Comparison of ENCODE assay signal across 16 mouse cellular contexts in the genomic region with DNA sequence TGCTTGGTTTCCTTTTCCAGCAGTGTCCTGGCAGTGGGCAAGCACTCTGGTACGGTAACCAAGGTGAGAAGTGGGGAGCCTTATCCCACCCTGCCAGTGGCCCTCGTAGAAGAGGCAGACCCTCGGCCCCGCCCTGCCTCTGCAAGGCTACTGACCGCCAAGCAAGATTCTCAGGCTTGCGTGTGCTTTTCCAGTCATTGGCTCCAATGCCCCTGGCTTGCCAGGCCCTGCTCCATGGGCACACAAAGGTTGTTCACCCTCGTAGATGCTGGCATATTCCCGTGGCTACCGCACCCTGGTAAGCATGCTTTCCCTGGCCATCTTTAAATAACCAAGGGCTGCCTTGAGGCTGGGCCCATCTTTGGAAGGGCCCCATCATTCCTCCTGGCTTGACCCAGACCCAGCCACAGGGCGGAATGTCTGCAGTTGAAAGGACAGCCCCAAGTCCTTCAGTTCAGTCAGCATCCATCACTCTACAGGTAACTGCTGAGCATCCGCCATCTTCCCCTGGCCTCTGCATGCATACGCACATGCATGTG. TPM values are rescaled to one million over a fixed set of nuclear protein-coding genes. Genes with fewer than 3 reads are reported as not detected.
DNase-seq lines count a peak whose midpoint lies in the region; ATAC-seq and TF ChIP-seq lines count a peak whose summit lies in the region.
"Had no signal": no experiment of that assay in that cellular context is flagged by ENCODE, and none has a peak within 500 bp of the region (broad histone marks: within the 10 kb centered on the region; RNA-seq: fewer than 3 reads in every experiment).

No protein-coding gene starts in this region.

- no peak overlapping the region for H3K4me3 ChIP-seq in heart, embryonic 14.5 days (ENCODE audit: control insufficient read depth in 1 of 2, insufficient read depth in 1 of 2, low read depth in 1 of 2, low read length in 2 of 2)
- H3K4me3 ChIP-seq in lung, embryonic 16.5 days (ENCODE audit: low read length): no peak overlapping the region
- no peak overlapping the region for H3K4me3 ChIP-seq in embryonic facial prominence, embryonic 10.5 days
- no peak overlapping the region for H3K4me3 ChIP-seq in stomach, postnatal 0 days (ENCODE audit: low read depth, low read length)
- H3K4me3 ChIP-seq: embryonic facial prominence, embryonic 13.5 days; hindbrain, embryonic 15.5 days; limb, embryonic 13.5 days; megakaryocyte, embryonic 14.5 days had no signal

- H3K9ac ChIP-seq in heart, embryonic 14.5 days (ENCODE audit: low read length): peak overlapping the region; percentile 48
- no peak overlapping the region for H3K9ac ChIP-seq in lung, embryonic 16.5 days (ENCODE audit: low read length)
- no peak overlapping the region for H3K9ac ChIP-seq in stomach, postnatal 0 days (ENCODE audit: low read length)
- H3K9ac ChIP-seq: embryonic facial prominence, embryonic 13.5 days; hindbrain, embryonic 15.5 days; limb, embryonic 13.5 days had no signal

- H3K27me3 ChIP-seq in heart, embryonic 14.5 days (ENCODE audit: control insufficient read depth, insufficient read depth, low read length): no peaks in the 10 kb centered on the region
- no peaks in the 10 kb centered on the region for H3K27me3 ChIP-seq in lung, embryonic 16.5 days (ENCODE audit: control insufficient read depth, insufficient read depth, low read depth, low read length)
- peaks cover 35% of the 10 kb centered on the region for H3K27me3 ChIP-seq in embryonic facial prominence, embryonic 10.5 days (replicated peaks; ENCODE audit: low read depth, poor library complexity, severe bottlenecking)
- no peaks in the 10 kb centered on the region for H3K27me3 ChIP-seq in stomach, postnatal 0 days (ENCODE audit: control insufficient read depth, insufficient read depth, low read length)
- H3K27me3 ChIP-seq: embryonic facial prominence, embryonic 13.5 days; hindbrain, embryonic 15.5 days; limb, embryonic 13.5 days had no signal

- H3K36me3 ChIP-seq in heart, embryonic 14.5 days (ENCODE audit: control insufficient read depth, insufficient read depth, low read length): no peaks in the 10 kb centered on the region
- H3K36me3 ChIP-seq in lung, embryonic 16.5 days (ENCODE audit: control insufficient read depth, insufficient read depth, low read length): no peaks in the 10 kb centered on the region
- no peaks in the 10 kb centered on the region for H3K36me3 ChIP-seq in embryonic facial prominence, embryonic 10.5 days (replicated peaks)
- no peaks in the 10 kb centered on the region for H3K36me3 ChIP-seq in stomach, postnatal 0 days (ENCODE audit: control insufficient read depth, insufficient read depth, low read length)
- H3K36me3 ChIP-seq: embryonic facial prominence, embryonic 13.5 days; hindbrain, embryonic 15.5 days; limb, embryonic 13.5 days had no signal

- no peak for TF ChIP-seq CTCF in stomach, postnatal 0 days (IDR thresholded peaks at IDR 0.05; ENCODE audit: low read depth)

- WGBS in heart, embryonic 14.5 days: 65% methylated on average over 12 of the region's 12 CpGs
- 80% methylated on average over 12 of the region's 12 CpGs for WGBS in lung, embryonic 16.5 days
- 89% methylated on average over 12 of the region's 12 CpGs for WGBS in embryonic facial prominence, embryonic 10.5 days
- 70% methylated on average over 12 of the region's 12 CpGs for WGBS in stomach, postnatal 0 days

- H3K9me3 ChIP-seq in heart, embryonic 14.5 days (ENCODE audit: control insufficient read depth, low read length): no peaks in the 10 kb centered on the region
- H3K9me3 ChIP-seq in lung, embryonic 16.5 days (ENCODE audit: control insufficient read depth, low read length): no peaks in the 10 kb centered on the region
- no peaks in the 10 kb centered on the region for H3K9me3 ChIP-seq in embryonic facial prominence, embryonic 10.5 days
- H3K9me3 ChIP-seq in stomach, postnatal 0 days (ENCODE audit: control insufficient read depth, low read length): no peaks in the 10 kb centered on the region
- H3K9me3 ChIP-seq: embryonic facial prominence, embryonic 13.5 days; hindbrain, embryonic 15.5 days; limb, embryonic 13.5 days; megakaryocyte, embryonic 14.5 days had no signal

- TF ChIP-seq EP300 in stomach, postnatal 0 days (optimal IDR thresholded peaks at IDR 0.05): no peak

- ATAC-seq in heart, embryonic 14.5 days (ENCODE audit: insufficient number of reproducible peaks, insufficient read depth, low FRiP score, low read depth): no peak
- ATAC-seq in lung, embryonic 16.5 days (ENCODE audit: low read depth): no peak
- no peak for ATAC-seq in stomach, postnatal 0 days (ENCODE audit: low FRiP score, low TSS enrichment)
- ATAC-seq: forebrain, embryonic 14.5 days had no signal

- no peak overlapping the region for H3K4me2 ChIP-seq in heart, embryonic 14.5 days (ENCODE audit: low read length)
- no peak overlapping the region for H3K4me2 ChIP-seq in lung, embryonic 16.5 days (ENCODE audit: low read depth, low read length)
- no peak overlapping the region for H3K4me2 ChIP-seq in stomach, postnatal 0 days (replicated peaks; ENCODE audit: low read depth)
- H3K4me2 ChIP-seq: embryonic facial prominence, embryonic 13.5 days; hindbrain, embryonic 15.5 days; limb, embryonic 13.5 days had no signal

- DNase-seq in heart, postnatal 4 days: no peak
- DNase-seq in lung, postnatal 10 days: no peak
- no peak for DNase-seq in embryonic facial prominence, embryonic 10.5 days (ENCODE audit: low spot score)
- DNase-seq in stomach, postnatal 0 days (ENCODE audit: low spot score): no peak
- no peak for DNase-seq in left cerebral cortex, adult 11 months (ENCODE audit: low spot score)
- DNase-seq: adrenal gland, adult 2 months; lung, adult 18-20 months; right cerebral cortex, postnatal 25 days had no signal

- H3K27ac ChIP-seq in heart, embryonic 14.5 days (replicated peaks in 1 of 2; ENCODE audit: control insufficient read depth in 1 of 2, insufficient read depth in 1 of 2, low read depth in 2 of 2, low read length in 2 of 2): peak overlapping the region; percentile 48 to 100
- H3K27ac ChIP-seq in lung, embryonic 16.5 days (ENCODE audit: low read length): 0 out of 2 replicates have a peak overlapping the region, but pooled peaks have one; percentile 2
- peak overlapping the region; percentile 52; the same call in 1 of the 2 replicates for H3K27ac ChIP-seq in embryonic facial prominence, embryonic 10.5 days (replicated peaks)
- H3K27ac ChIP-seq in stomach, postnatal 0 days (replicated peaks): peak overlapping the region; percentile 45; the same call in 1 of the 2 replicates
- H3K27ac ChIP-seq: embryonic facial prominence, embryonic 13.5 days; hindbrain, embryonic 15.5 days; kidney, postnatal 0 days; limb, embryonic 13.5 days had no signal

- peaks cover 89 to 98% of the 10 kb centered on the region in 2 experiments for H3K4me1 ChIP-seq in heart, embryonic 14.5 days (ENCODE audit: control insufficient read depth in 2 of 2, insufficient read depth in 2 of 2, low read length in 2 of 2)
- H3K4me1 ChIP-seq in lung, embryonic 16.5 days (replicated peaks; ENCODE audit: control insufficient read depth, insufficient read depth, low read length): peaks cover 55% of the 10 kb centered on the region
- H3K4me1 ChIP-seq in embryonic facial prominence, embryonic 10.5 days: peaks cover 98% of the 10 kb centered on the region
- H3K4me1 ChIP-seq in stomach, postnatal 0 days (replicated peaks; ENCODE audit: control insufficient read depth, insufficient read depth): peaks cover 4% of the 10 kb centered on the region; the same call in 1 of the 2 replicates

RNA-seq across cellular contexts. Expression of gene Unc5b, which starts 11.7 kb away (rescaled TPM):
- 11.5 and 13.3 TPM in 2 replicates for polyA plus RNA-seq in heart, embryonic 14.5 days (2014; fragmentation: Nextera tagmentation; extraction: Ambion mirVana)
- total RNA-seq in heart, postnatal 4 days (2021): 10 to 100 TPM; 42.1 to 43.3 TPM
- 6.7 and 7.3 TPM in 2 replicates for polyA plus RNA-seq in lung, embryonic 16.5 days (2015; fragmentation: Nextera tagmentation; extraction: Ambion mirVana)
- polyA plus RNA-seq in embryonic facial prominence, embryonic 10.5 days (2016; fragmentation: Nextera tagmentation; extraction: Ambion mirVana): 6.0 and 7.2 TPM in 2 replicates
- polyA plus RNA-seq in stomach, postnatal 0 days (2015; fragmentation: Nextera tagmentation; extraction: Ambion mirVana): 3.8 and 4.1 TPM in 2 replicates

Comparison
In these comparisons a context has a peak if more than half of its experiments do, and no peak if none do; other contexts are left out.
1. H3K27ac ChIP-seq: peak in every context shown above with its lines; median percentile 74 in heart, embryonic 14.5 days; 52 in embryonic facial prominence, embryonic 10.5 days; 45 in stomach, postnatal 0 days; 2 in lung, embryonic 16.5 days.